Mouse (Mus musculus): ENCODE measurements around the gene Trhr2. TPM values are rescaled to one million over a fixed set of nuclear protein-coding genes. Genes with fewer than 3 reads are reported as not detected.

Gene Trhr2
- polyA plus RNA-seq, 1 experiment = 1.8 TPM

DNA sequence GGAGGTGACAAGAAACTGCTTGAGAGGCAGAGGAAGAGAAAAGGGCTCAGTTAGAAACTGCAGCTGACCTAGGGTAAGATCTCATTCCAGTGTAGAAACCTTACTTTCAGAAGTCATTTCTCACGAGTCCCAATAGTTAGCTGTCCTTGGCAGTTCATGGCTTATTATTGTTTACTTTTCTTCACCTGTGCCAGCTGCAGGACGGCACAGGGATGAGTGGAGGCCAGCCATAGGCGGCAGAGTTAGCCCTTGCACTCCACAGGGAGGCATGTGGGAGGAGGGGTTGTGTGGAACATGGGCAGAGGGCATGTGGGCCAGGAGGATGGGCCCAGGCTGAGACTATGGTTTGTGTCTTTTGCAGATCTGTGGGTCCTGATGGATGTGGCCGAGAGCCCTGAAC, 22.5 kb upstream of the Trhr2 start:
- no peak for DNase-seq
- Histone ChIP-seq H3K4me1 (ENCODE audit: control insufficient read depth, insufficient read depth, low read length) (peaks cover 3% of the 10 kb centered on the region; the same call in 1 of the 2 replicates), H3K4me3 (replicated peaks; ENCODE audit: insufficient read depth, low read depth, low read length) (no peak overlapping the region), H3K27ac (ENCODE audit: insufficient read depth, low read length) (no peak overlapping the region), H3K27me3 (ENCODE audit: control insufficient read depth, insufficient read depth, low read length) (no peaks in the 10 kb centered on the region)
- WGBS = 66% methylated on average over 4 of the region's 4 CpGs
- TF ChIP-seq POLR2A (IDR thresholded peaks at IDR 0.05; ENCODE audit: borderline replicate concordance, insufficient read depth, low read length) = no peak
- no peak for TF ChIP-seq CTCF (IDR thresholded peaks at IDR 0.05; ENCODE audit: borderline replicate concordance, insufficient read depth, low read depth, low read length)

DNA sequence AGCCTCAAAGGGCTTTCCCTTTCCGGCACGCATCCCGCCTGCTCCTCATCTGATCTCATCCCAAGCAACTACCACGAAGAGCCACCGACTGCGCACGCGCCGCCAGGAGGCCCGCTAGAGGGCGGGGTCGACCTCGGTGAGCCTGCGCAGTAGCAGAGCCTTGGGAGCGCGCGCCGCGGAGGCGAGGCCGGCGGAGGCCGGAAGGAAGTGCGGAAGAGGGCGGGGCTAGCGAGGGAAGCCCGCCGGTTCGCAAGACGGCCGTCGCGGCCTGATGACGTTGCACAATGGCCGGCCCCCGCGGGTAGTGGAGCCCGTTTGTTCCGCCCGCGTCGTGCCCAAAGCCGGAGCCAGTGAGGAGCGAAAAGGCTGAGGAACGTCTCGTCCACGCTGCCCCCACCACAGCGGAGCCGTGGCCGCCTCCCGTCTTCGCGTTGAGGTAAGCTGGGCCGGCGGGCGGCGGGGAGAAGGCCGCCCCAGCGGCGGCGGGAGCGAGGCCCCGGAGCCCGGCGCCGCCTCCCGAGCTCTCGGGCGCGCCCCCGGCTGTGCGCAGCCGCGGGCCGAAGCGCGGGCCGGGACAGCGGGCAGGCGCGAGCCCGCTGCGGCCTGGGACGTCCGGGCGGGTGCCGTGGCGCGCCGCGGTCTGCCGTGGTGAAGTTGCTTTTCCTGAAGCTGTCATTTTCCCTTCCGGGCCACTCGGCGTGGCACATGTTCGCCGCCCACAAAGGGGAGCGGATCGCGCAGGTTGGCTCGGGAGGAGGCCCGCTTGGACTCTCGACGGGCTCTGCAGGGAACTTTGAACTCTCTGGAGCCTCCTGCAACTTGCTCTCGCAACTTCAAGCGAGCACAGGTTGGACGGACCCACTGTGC, 16.1 kb upstream of the Trhr2 start, which contains the start of gene Zc3h18:
Zc3h18 (plus strand) TSS at position 245 of the 867 bp plus-strand sequence.
- Histone ChIP-seq H3K4me1 (ENCODE audit: control insufficient read depth, insufficient read depth, low read length) (peaks cover 3% of the 10 kb centered on the region; the same call in 1 of the 2 replicates), H3K4me3 (replicated peaks; ENCODE audit: insufficient read depth, low read depth, low read length) (peak within 1 kb of the TSS; percentile 78)
- WGBS = under 1% methylated on average over 107 of the region's 107 CpGs

DNA sequence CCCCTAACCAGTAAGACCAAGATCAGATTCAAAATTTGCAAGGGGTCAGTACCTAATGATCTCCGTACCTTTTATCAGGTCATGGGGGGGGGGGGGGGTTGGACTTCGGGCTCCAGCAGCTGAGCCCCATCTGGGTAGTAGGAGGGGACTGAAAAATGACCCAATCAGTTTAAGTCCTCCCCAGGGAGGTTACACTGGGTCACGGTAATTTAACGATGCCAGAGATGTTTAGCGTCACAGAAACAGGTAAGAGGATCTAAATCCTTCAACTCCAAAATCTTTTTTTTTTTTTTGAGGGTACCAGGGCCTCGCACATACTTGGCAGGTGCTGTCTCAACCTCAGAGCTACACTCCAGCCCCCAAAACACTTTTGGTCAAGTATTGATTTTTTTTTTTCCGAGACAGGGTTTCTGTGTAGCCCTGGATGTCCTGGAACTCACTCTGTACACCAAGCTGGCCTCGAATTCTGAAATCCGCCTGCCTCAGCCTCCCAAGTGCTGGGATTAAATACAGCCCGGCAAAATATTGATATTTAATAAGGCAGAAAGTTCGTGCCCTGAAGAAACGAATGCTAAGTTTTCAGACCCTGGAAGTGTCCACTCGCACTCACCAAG, 15.3 kb upstream of the Trhr2 start:
- TF ChIP-seq CTCF (IDR thresholded peaks at IDR 0.05; ENCODE audit: borderline replicate concordance, insufficient read depth, low read depth, low read length) (no peak), POLR2A (IDR thresholded peaks at IDR 0.05; ENCODE audit: borderline replicate concordance, insufficient read depth, low read length) (no peak)
- 19% methylated on average over 13 of the region's 13 CpGs for WGBS
- peaks cover under 1% of the 10 kb centered on the region; the same call in 1 of the 2 replicates for H3K4me1 ChIP-seq (ENCODE audit: control insufficient read depth, insufficient read depth, low read length)
- no peak for DNase-seq
- H3K27ac ChIP-seq (ENCODE audit: insufficient read depth, low read length) = peak overlapping the region; percentile 26; the same call in 1 of the 2 replicates
- H3K27me3 ChIP-seq (ENCODE audit: control insufficient read depth, insufficient read depth, low read length) = no peaks in the 10 kb centered on the region
- H3K4me3 ChIP-seq (replicated peaks; ENCODE audit: insufficient read depth, low read depth, low read length) = peak overlapping the region; percentile 72

More for the DNA sequence above, 16.1 kb upstream of the Trhr2 start, which contains the start of gene Zc3h18:
- Histone ChIP-seq H3K27me3 (ENCODE audit: control insufficient read depth, insufficient read depth, low read length) (no peaks in the 10 kb centered on the region), H3K27ac (ENCODE audit: insufficient read depth, low read length) (peak within 1 kb of the TSS; percentile 72)
- DNase-seq = peak; percentile 99 to 100
- TF ChIP-seq CTCF (IDR thresholded peaks at IDR 0.05; ENCODE audit: borderline replicate concordance, insufficient read depth, low read depth, low read length) (no peak), POLR2A (IDR thresholded peaks at IDR 0.05; ENCODE audit: borderline replicate concordance, insufficient read depth, low read length) (peak; percentile 93)

GRCm38 (mm10) chr8:122375320-122375719, 14.8 kb upstream of the Trhr2 start:
- 96% methylated on average over 7 of the region's 7 CpGs for WGBS
- Histone ChIP-seq H3K4me1 (ENCODE audit: control insufficient read depth, insufficient read depth, low read length) (no peaks in the 10 kb centered on the region; the same call in 1 of the 2 replicates), H3K27ac (ENCODE audit: insufficient read depth, low read length) (no peak overlapping the region), H3K27me3 (ENCODE audit: control insufficient read depth, insufficient read depth, low read length) (no peaks in the 10 kb centered on the region), H3K4me3 (replicated peaks; ENCODE audit: insufficient read depth, low read depth, low read length) (no peak overlapping the region)
- no peak for DNase-seq
- TF ChIP-seq POLR2A (IDR thresholded peaks at IDR 0.05; ENCODE audit: borderline replicate concordance, insufficient read depth, low read length) (no peak), CTCF (IDR thresholded peaks at IDR 0.05; ENCODE audit: borderline replicate concordance, insufficient read depth, low read depth, low read length) (no peak)

GRCm38 (mm10) chr8:122371706-122372105, 11.2 kb upstream of the Trhr2 start:
- Histone ChIP-seq H3K4me3 (replicated peaks; ENCODE audit: insufficient read depth, low read depth, low read length) (no peak overlapping the region), H3K4me1 (ENCODE audit: control insufficient read depth, insufficient read depth, low read length) (no peaks in the 10 kb centered on the region), H3K27me3 (ENCODE audit: control insufficient read depth, insufficient read depth, low read length) (no peaks in the 10 kb centered on the region), H3K27ac (ENCODE audit: insufficient read depth, low read length) (no peak overlapping the region)
- 68% methylated on average over 6 of the region's 6 CpGs for WGBS
- TF ChIP-seq CTCF (IDR thresholded peaks at IDR 0.05; ENCODE audit: borderline replicate concordance, insufficient read depth, low read depth, low read length) (no peak), POLR2A (IDR thresholded peaks at IDR 0.05; ENCODE audit: borderline replicate concordance, insufficient read depth, low read length) (no peak)
- DNase-seq = no peak

DNA sequence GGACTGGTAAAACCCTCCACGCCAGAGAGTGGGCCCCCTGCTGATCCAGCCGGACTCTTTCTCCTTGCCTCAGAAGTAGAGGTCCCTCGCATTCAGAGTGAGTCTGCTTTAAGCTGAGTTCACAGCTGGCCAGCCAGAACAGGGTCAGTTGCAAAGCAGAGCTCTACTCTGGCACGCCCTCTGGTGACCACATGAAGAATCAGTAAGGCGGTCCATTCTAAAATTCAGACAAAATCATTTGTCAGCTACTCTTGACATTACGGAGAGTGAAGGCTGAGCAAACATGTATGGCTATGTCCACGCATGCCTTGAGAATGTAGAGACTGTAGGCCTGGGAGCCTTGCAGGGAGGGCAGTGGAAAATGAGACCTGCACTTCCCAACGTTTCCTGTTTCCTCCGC, 9.1 kb upstream of the Trhr2 start:
- 13% methylated on average over 9 of the region's 9 CpGs for WGBS
- no peaks in the 10 kb centered on the region for H3K27me3 ChIP-seq (ENCODE audit: control insufficient read depth, insufficient read depth, low read length)
- TF ChIP-seq POLR2A (IDR thresholded peaks at IDR 0.05; ENCODE audit: borderline replicate concordance, insufficient read depth, low read length) (no peak), CTCF (IDR thresholded peaks at IDR 0.05; ENCODE audit: borderline replicate concordance, insufficient read depth, low read depth, low read length) (peak; percentile 80)
- H3K27ac ChIP-seq (ENCODE audit: insufficient read depth, low read length) = no peak overlapping the region
- H3K4me3 ChIP-seq (replicated peaks; ENCODE audit: insufficient read depth, low read depth, low read length) = no peak overlapping the region
- peak; percentile 45 to 63 for DNase-seq
- H3K4me1 ChIP-seq (ENCODE audit: control insufficient read depth, insufficient read depth, low read length) = no peaks in the 10 kb centered on the region

DNA sequence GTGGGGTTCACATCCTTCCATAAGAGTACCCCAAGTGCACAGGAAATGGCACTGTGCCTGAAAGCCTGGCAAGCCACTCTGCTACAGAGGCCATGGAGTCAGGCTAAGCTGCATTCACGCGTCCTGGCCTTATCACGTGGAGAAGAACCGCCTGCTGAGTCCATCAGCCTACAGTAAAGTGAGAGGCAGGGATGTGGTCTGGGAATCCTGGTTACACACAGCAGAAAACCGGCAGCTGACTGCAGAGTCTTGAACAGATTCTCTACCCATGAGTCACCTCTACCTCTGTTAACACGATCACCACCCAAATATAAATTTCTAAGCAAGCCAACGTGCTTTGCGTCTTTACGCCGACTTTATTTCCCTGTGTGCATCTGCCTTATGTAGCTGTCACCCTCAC, 7.9 kb upstream of the Trhr2 start:
- Histone ChIP-seq H3K27ac (ENCODE audit: insufficient read depth, low read length) (no peak overlapping the region), H3K4me1 (ENCODE audit: control insufficient read depth, insufficient read depth, low read length) (no peaks in the 10 kb centered on the region), H3K27me3 (ENCODE audit: control insufficient read depth, insufficient read depth, low read length) (no peaks in the 10 kb centered on the region), H3K4me3 (replicated peaks; ENCODE audit: insufficient read depth, low read depth, low read length) (no peak overlapping the region)
- DNase-seq = no peak
- WGBS = 69% methylated on average over 10 of the region's 10 CpGs
- no peak for TF ChIP-seq CTCF (IDR thresholded peaks at IDR 0.05; ENCODE audit: borderline replicate concordance, insufficient read depth, low read depth, low read length)
- TF ChIP-seq POLR2A (IDR thresholded peaks at IDR 0.05; ENCODE audit: borderline replicate concordance, insufficient read depth, low read length) = no peak

Data from cerebellum, adult 2 months (tissue).